Mouse (Mus musculus) heart, adult 2 months (tissue): ENCODE measurements around the gene Zfp580.

Experiments used
- CTCF ChIP-seq: fragments of 200-600 bp; IDR thresholded peaks from 2 replicates; pipeline ENCODE4 v1.8.1; 2022; ENCODE audit warnings: antibody characterized with exemption, mild to moderate bottlenecking, moderate library complexity
- EP300 ChIP-seq: fragments of 200-500 bp; IDR thresholded peaks from 2 replicates; pipeline ENCODE4 v1.6.1; 2011; ENCODE audit warnings: low read depth, low read length, control low read depth; ENCODE audit not compliant: insufficient read depth
- POLR2A ChIP-seq: fragments of 200-500 bp; IDR thresholded peaks from 2 replicates; pipeline ENCODE4 v1.6.1; 2011; ENCODE audit warnings: mild to moderate bottlenecking, low read depth, low read length, control low read depth; ENCODE audit not compliant: insufficient read depth

GRCm38 (mm10) chr7:5064886-5065285, 13.5 kb downstream of the Zfp580 start:
- no peak for TF ChIP-seq EP300
- TF ChIP-seq CTCF: no peak
- no peak for TF ChIP-seq POLR2A
